Mouse (Mus musculus): ENCODE data around the gene Tnip1. TPM values are rescaled to one million over a fixed set of nuclear protein-coding genes. Genes with fewer than 3 reads are reported as not detected.

The Tnip1 gene
- total RNA-seq, 2 experiments from 2014 or later, result 53.2 to 64.1 TPM

GRCm38 (mm10) chr11:54878893-54879292 is 83.8 kb downstream of the Tnip1 start:
- no peak for DNase-seq

- no peak for DNase-seq
Measured at GRCm38 (mm10) chr11:54876031-54876430, 86.7 kb downstream of the Tnip1 start.

DNA sequence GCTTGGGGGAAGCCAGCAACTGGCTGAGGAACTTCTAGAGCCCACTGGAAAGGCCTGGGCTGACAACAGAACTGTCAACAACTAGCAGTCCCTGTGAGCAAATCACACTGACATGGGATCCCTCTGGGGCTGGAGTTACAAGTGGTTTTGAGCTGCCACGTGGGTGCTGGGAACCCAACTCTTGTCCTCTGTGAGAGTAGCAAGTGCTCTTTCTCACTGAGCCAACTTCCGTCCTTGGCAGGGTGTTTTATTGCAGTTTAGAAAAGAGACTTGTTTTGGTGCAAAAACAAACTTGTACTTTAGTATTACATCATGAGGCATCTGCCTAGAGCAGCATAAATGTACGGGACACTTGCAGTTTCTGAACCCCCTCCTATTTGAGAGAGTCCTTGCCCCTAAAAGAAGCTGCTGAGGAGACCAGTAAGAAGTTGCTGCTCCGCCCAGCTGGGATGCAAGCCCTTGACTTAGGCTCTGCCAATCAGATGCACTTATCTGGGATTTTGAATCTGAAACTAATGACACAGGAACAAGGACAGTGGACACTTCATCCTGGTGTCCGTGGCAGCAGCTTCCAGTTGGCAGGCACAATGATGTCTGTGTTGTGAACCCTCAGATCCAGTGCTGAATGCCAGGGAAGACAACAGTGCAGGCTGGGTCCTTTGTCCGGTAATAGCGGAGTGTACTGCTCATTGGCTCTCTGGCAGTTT is 90.7 kb downstream of the Tnip1 start:
- peak; percentile 53 for DNase-seq

- no peak for DNase-seq
Measured at GRCm38 (mm10) chr11:54869318-54869717, 93.4 kb downstream of the Tnip1 start.

DNA sequence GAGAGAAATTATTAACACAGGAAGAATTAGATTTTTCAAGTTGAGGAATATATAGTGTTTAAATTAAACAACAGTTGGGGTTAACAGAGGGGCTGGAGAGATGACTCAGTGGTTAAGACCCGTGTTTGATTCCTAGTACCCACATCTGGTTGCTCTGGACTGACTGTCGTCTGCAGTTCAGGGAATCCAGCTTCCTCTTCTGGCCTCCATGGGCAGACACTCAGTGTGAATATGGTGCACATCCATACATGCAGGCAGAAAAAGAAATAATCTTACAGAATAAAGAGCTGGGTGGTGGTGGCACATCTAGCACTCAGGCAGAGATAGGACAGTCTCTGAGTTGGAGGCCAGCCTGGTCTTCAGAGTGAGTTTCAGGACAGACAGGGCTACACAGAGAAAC is 94.3 kb downstream of the Tnip1 start:
- no peak for DNase-seq

DNA sequence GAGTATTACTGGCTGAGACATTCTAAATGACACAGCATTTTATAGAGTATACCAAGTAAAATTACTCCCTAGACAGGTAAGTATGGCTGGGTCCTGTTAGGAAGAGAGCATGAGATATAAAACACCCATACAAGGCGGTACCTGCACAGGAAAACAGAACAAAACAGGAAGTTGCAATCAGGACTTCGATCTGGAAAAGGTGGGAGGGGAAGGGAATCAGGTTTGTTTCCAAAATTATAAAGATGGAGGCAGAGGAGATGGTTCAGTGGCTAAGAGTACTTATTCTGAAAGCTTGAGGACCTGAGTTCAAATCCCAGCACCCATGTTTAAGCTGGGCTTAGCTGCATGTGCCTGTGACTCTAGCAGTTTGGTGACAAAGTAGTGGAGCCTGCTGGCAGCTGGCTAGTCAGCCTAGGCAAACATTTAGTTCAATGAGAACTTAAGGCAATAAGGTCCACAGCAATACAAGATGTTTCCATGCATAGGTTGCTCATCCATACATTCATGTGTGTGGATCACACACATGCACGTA is 94.7 kb downstream of the Tnip1 start:
- no peak for DNase-seq

DNA sequence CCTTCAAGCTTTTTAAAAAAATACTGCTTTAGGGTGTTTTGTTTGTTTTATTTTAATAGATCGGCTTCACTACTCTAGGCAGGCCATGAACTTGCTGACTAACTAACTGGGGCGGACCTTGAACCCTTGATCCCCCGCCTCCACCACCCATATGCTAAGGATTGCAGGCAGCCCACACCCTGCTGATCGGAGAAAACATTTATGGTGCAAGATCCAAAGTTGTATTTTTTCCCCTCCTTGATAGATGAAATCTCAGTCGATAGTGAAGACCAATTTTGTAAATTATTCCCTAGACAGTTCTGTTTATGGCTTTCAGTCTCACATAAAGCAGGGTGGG is 95.7 kb downstream of the Tnip1 start:
- peak; percentile 58 for DNase-seq

DNA sequence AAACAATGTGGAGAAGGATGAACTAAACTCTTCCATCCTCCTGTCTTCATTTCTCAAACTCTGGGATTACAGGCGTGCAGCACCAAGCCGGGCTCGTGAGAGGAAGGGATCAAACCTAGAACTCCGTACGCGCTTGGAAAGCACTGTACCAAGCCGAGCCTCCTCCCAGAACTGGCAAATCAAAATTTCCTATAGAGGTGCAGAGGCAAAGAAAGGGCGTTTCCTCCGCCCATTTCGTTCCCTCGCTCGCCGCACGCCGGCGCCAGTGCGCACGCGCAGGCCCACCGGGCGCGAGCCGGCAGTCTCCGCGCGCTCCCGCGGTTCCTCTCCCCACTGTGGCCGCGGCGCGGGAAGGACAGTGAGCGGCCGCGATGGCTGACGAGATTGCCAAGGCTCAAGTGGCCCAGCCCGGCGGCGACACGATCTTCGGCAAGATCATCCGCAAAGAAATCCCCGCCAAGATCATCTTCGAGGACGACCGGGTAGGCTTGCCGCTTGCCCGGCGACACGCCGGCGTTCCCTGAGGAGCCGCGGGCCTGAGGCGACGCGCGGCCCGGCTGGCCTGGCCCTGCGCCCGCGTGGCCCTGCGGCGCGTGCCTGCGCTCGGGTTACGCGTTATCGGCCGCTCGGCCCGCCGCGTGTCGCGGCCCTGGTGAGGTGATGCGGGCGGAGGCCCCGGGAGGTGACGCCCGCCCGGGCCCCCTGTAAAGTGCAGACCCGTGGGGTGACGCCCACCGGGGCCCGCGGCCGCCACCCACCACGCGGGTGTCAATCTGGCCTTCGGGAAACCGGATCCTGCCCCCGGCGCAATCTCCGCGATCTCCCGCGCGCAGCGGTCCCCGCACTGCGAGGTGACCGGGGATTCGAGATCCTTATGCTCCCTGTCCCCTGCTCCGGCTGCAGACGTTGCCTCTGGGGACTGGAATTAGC is 96.3 kb downstream of the Tnip1 start, which contains the start of gene Hint1:
Gene Hint1, plus strand, starts transcription at position 265 of the 930 bp plus-strand sequence.
- peak; percentile 97 for DNase-seq

DNA sequence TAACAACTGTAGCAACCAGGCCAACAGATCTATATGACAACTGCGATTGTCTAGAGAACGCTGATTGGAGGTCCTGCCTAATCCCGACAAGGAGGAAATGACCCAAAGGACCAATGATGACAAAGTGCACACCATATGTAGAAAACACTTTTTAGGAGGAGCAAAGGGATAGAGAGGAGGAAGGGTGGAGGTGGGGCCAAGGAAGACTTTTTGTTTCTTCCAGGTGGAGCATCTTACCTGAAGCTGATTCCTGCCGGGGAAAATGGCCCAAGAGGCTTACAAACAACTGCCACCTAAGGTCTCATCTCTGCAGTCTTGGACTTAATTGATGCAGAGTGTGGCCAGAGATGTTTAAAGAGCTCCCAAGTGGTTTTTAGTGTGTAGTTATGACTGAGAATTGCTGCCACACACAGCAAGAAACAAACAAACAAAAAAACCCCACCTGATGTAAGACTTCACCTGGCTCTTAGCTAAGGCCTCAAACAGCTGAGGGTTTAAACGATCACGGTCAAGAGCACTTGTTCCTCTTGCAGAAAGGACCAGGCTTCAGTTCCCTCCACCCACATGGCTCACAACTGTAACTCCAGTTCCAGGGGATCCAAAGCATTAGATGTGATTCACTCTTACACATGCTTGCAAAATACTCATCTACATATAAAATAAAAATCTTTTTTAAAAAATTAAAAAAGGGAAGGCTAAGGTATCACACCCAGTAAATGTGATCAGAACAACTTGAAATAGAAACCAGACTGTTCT is 97.2 kb downstream of the Tnip1 start:
- DNase-seq, result no peak

DNA sequence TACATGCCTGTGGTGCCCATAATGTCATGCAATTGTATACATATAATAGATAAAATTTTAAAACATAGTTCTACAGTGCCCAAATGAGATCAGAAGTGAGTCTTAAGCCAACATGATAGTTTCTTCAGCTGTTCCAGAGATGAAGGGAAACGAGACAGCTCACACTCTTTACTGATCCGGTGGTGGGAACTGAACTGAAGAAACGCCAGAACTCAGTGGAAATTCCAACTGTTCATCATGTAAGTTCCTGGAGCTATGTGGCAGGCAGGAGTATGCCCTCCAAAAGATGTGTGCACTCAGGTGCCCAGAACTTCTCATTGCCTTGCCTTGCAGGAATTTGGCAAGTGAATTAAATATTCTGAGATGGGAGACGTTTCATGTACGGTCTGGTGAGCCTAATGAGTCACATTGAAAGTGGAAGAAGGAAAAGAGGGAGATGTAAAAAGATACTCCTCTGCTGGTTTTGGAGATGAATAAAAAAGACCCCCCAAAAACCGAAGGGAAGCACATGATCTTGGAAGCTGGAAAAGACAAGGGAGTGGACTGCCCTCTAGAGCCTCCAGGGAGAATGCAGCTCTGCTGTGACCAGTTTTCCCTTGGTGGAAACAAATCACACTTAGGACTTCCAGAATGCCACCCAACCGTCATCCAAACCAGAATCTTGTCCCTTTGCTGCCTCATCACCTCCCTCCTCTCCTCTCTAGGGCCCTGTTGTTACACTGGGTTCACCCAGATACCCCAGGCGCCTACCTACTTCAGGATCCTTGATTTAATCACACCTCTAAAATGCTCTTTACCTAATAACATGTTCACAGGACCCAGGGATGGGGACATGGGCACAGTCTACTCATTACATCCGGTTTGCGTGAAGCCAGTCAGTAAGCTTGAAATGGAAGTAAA is 99.8 kb downstream of the Tnip1 start:
- DNase-seq, result peak; percentile 62

- DNase-seq, result no peak
Measured at GRCm38 (mm10) chr11:54861471-54862420, 101.0 kb downstream of the Tnip1 start.

Other genes with a start within 250 kb of the Tnip1 start
- 10 to 100 TPM; 24.4 to 27.7 TPM for gene Cdc42se2, start 175.2 kb downstream of the Tnip1 start, total RNA-seq (2021)
- 10 to 100 TPM; 14.5 to 30.3 TPM for gene Lyrm7, start 102.0 kb downstream of the Tnip1 start, total RNA-seq (2021)
- gene Hint1, start 96.5 kb downstream of the Tnip1 start, total RNA-seq (2021), result 100 to 1,000 TPM; 337 to 370 TPM
- 100 to 1,000 TPM; 116 to 123 TPM for gene Gpx3, start 60.5 kb downstream of the Tnip1 start, total RNA-seq (2021)
- gene Anxa6, start 70.5 kb upstream of the Tnip1 start, total RNA-seq (2021), result 100 to 1,000 TPM; 181 to 222 TPM
- gene Ccdc69, start 115.2 kb upstream of the Tnip1 start, total RNA-seq (2021), result 1 to 10 TPM; 7.3 to 7.8 TPM
- 10 to 100 TPM; 75.3 to 78.6 TPM for gene Gm2a, start 135.2 kb upstream of the Tnip1 start, total RNA-seq (2021)
- not detected for gene Slc36a3, start 188.8 kb upstream of the Tnip1 start, total RNA-seq (2021)
- 100 to 1,000 TPM; 213 to 290 TPM for gene Slc36a2, start 222.2 kb upstream of the Tnip1 start, total RNA-seq (2021)
- 10 to 100 TPM; 24.5 to 26.9 TPM for gene Slc36a1, start 241.4 kb upstream of the Tnip1 start, total RNA-seq (2021)

Data from adrenal gland, postnatal 10 days (tissue).